ENCODE assay signal across 17 mouse cellular contexts in genomic region chr2:80632336-80633026, GRCm38 (mm10). TPM values are rescaled to one million over a fixed set of nuclear protein-coding genes. Genes with fewer than 3 reads are reported as not detected.
DNase-seq lines count a peak whose midpoint lies in the region; ATAC-seq and TF ChIP-seq lines count a peak whose summit lies in the region.
"Had no signal": no experiment of that assay in that cellular context is flagged by ENCODE, and none has a peak within 500 bp of the region (broad histone marks: within the 10 kb centered on the region; RNA-seq: fewer than 3 reads in every experiment).

No protein-coding gene starts in this region.

- no peak overlapping the region for H3K27ac ChIP-seq in lung, embryonic 14.5 days (ENCODE audit: low read depth)
- no peak overlapping the region for H3K27ac ChIP-seq in stomach, embryonic 15.5 days
- no peak overlapping the region for H3K27ac ChIP-seq in midbrain, embryonic 11.5 days (ENCODE audit: low read depth, low read length)
- H3K27ac ChIP-seq: forebrain, embryonic 12.5 days; hindbrain, embryonic 10.5 days had no signal

- no peaks in the 10 kb centered on the region for H3K4me1 ChIP-seq in lung, embryonic 14.5 days (ENCODE audit: insufficient read depth)
- H3K4me1 ChIP-seq in stomach, embryonic 15.5 days: no peaks in the 10 kb centered on the region
- H3K4me1 ChIP-seq in midbrain, embryonic 11.5 days (ENCODE audit: control insufficient read depth, insufficient read depth, low read length): no peaks in the 10 kb centered on the region
- H3K4me1 ChIP-seq: forebrain, embryonic 12.5 days; hindbrain, embryonic 10.5 days had no signal

- H3K36me3 ChIP-seq in lung, embryonic 14.5 days (ENCODE audit: insufficient read depth): 0 out of 2 replicates have a peak, but pooled peaks cover 1% of the 10 kb centered on the region
- H3K36me3 ChIP-seq in stomach, embryonic 15.5 days: no peaks in the 10 kb centered on the region
- H3K36me3 ChIP-seq in midbrain, embryonic 11.5 days (ENCODE audit: control insufficient read depth, insufficient read depth, low read length): no peaks in the 10 kb centered on the region

- peak; percentile 44; the same call in 1 of the 2 replicates for ATAC-seq in lung, embryonic 14.5 days (ENCODE audit: insufficient read depth)
- ATAC-seq in stomach, embryonic 15.5 days (ENCODE audit: insufficient read depth, low FRiP score, low read depth): peak; percentile 70; the same call in 1 of the 2 replicates
- no peak for ATAC-seq in midbrain, embryonic 11.5 days (ENCODE audit: low FRiP score)
- ATAC-seq: midbrain, embryonic 16.5 days had no signal

- no peaks in the 10 kb centered on the region for H3K27me3 ChIP-seq in lung, embryonic 14.5 days (ENCODE audit: insufficient read depth, low read length)
- no peaks in the 10 kb centered on the region for H3K27me3 ChIP-seq in stomach, embryonic 15.5 days (replicated peaks)
- no peaks in the 10 kb centered on the region for H3K27me3 ChIP-seq in midbrain, embryonic 11.5 days (ENCODE audit: control insufficient read depth, insufficient read depth, low read length)
- H3K27me3 ChIP-seq: forebrain, embryonic 12.5 days had no signal

- DNase-seq in heart, postnatal 4 days: peak; percentile 7
- no peak for DNase-seq in heart, postnatal 36 days
- DNase-seq in lung, embryonic 14.5 days: peak; percentile 6
- no peak for DNase-seq in lung, postnatal 10 days
- DNase-seq in ES-CJ7 (ENCODE audit: low read depth, low spot score): peak; percentile 50
- DNase-seq in midbrain, embryonic 11.5 days (ENCODE audit: low spot score, missing footprints): no peak
- no peak for DNase-seq in cerebellum, postnatal 10 days
- DNase-seq: cerebellum, adult 11 months; cerebellum, postnatal 25 days; kidney, adult 8-10 months; kidney, postnatal 36 days; lung, adult 18-20 months; retina, postnatal 1 day had no signal

- no peaks in the 10 kb centered on the region for H3K9me3 ChIP-seq in lung, embryonic 14.5 days (ENCODE audit: low read depth, low read length)
- no peaks in the 10 kb centered on the region for H3K9me3 ChIP-seq in stomach, embryonic 15.5 days
- no peaks in the 10 kb centered on the region for H3K9me3 ChIP-seq in midbrain, embryonic 11.5 days (ENCODE audit: control insufficient read depth, low read length)
- H3K9me3 ChIP-seq: forebrain, embryonic 12.5 days; hindbrain, embryonic 10.5 days had no signal

- H3K4me2 ChIP-seq in lung, embryonic 14.5 days: no peak overlapping the region
- H3K4me2 ChIP-seq in stomach, embryonic 15.5 days: no peak overlapping the region
- H3K4me2 ChIP-seq in midbrain, embryonic 11.5 days: no peak overlapping the region
- H3K4me2 ChIP-seq: forebrain, embryonic 12.5 days had no signal

- 73% methylated on average over 13 of the region's 13 CpGs for WGBS in lung, embryonic 14.5 days
- 77% methylated on average over 13 of the region's 13 CpGs for WGBS in stomach, embryonic 15.5 days
- WGBS in midbrain, embryonic 11.5 days: 91% methylated on average over 13 of the region's 13 CpGs

- H3K4me3 ChIP-seq in lung, embryonic 14.5 days (ENCODE audit: low read depth, low read length): no peak overlapping the region
- no peak overlapping the region for H3K4me3 ChIP-seq in stomach, embryonic 15.5 days (replicated peaks)
- H3K4me3 ChIP-seq in midbrain, embryonic 11.5 days (ENCODE audit: low read depth, low read length): no peak overlapping the region
- H3K4me3 ChIP-seq: forebrain, embryonic 12.5 days; hindbrain, embryonic 10.5 days had no signal

- no peak overlapping the region for H3K9ac ChIP-seq in lung, embryonic 14.5 days
- no peak overlapping the region for H3K9ac ChIP-seq in stomach, embryonic 15.5 days
- H3K9ac ChIP-seq in midbrain, embryonic 11.5 days (ENCODE audit: low read length): no peak overlapping the region
- H3K9ac ChIP-seq: forebrain, embryonic 12.5 days had no signal

- intact Hi-C loops in heart, postnatal 36 days (cut with DNase I): no loop called here

- TF ChIP-seq CTCF in lung, embryonic 14.5 days (IDR thresholded peaks at IDR 0.05; ENCODE audit: low read depth): 0 out of 2 replicates have a peak, but pooled peaks have one; percentile 7

RNA-seq across cellular contexts. Expression of gene Nup35, which starts 15.4 kb away (rescaled TPM):
- 10 to 100 TPM; 10.1 to 13.4 TPM for total RNA-seq in heart, postnatal 4 days (2021)
- 1 to 10 TPM; 5.4 to 6.0 TPM for total RNA-seq in heart, postnatal 36 days (2021)
- polyA plus RNA-seq in lung, embryonic 14.5 days (2014; fragmentation: Nextera tagmentation; extraction: Ambion mirVana): 58.9 and 59.0 TPM in 2 replicates
- polyA plus RNA-seq in stomach, embryonic 15.5 days (2015; fragmentation: Nextera tagmentation; extraction: Ambion mirVana): 40.8 and 41.7 TPM in 2 replicates
- polyA plus RNA-seq in midbrain, embryonic 11.5 days (2014; fragmentation: Nextera tagmentation; extraction: Ambion mirVana): 71.2 and 71.7 TPM in 2 replicates

RNA-seq across cellular contexts. Expression of gene Dusp19, which starts 15.6 kb away (rescaled TPM):
- total RNA-seq in heart, postnatal 4 days (2021): 1 to 10 TPM; 5.0 to 6.6 TPM
- total RNA-seq in heart, postnatal 36 days (2021): 1 to 10 TPM; 7.9 to 9.8 TPM
- polyA plus RNA-seq in lung, embryonic 14.5 days (2014; fragmentation: Nextera tagmentation; extraction: Ambion mirVana): 15.1 and 16.8 TPM in 2 replicates
- polyA plus RNA-seq in stomach, embryonic 15.5 days (2015; fragmentation: Nextera tagmentation; extraction: Ambion mirVana): 15.1 and 17.1 TPM in 2 replicates
- polyA plus RNA-seq in midbrain, embryonic 11.5 days (2014; fragmentation: Nextera tagmentation; extraction: Ambion mirVana): 17.8 and 20.2 TPM in 2 replicates

RNA-seq across cellular contexts. Expression of gene Nckap1, which starts 51.3 kb away (rescaled TPM):
- total RNA-seq in heart, postnatal 4 days (2021): 100 to 1,000 TPM in 1 of 2 experiments, 10 to 100 TPM in 1; 98.5 to 109 TPM
- 10 to 100 TPM; 61.8 to 64.2 TPM for total RNA-seq in heart, postnatal 36 days (2021)
- 67.6 and 68.9 TPM in 2 replicates for polyA plus RNA-seq in lung, embryonic 14.5 days (2014; fragmentation: Nextera tagmentation; extraction: Ambion mirVana)
- polyA plus RNA-seq in stomach, embryonic 15.5 days (2015; fragmentation: Nextera tagmentation; extraction: Ambion mirVana): 69.8 and 74.4 TPM in 2 replicates
- polyA plus RNA-seq in midbrain, embryonic 11.5 days (2014; fragmentation: Nextera tagmentation; extraction: Ambion mirVana): 65.4 and 71.1 TPM in 2 replicates

Comparison
In these comparisons a context has a peak if more than half of its experiments do, and no peak if none do; other contexts are left out.
1. DNase-seq: peak in heart, postnatal 4 days (single experiment), lung, embryonic 14.5 days (single experiment) and ES-CJ7 (single experiment); none in heart, postnatal 36 days (0 of 2), lung, postnatal 10 days (single experiment), midbrain, embryonic 11.5 days (single experiment) and cerebellum, postnatal 10 days (0 of 2).